Mouse (Mus musculus) midbrain, embryonic 13.5 days (tissue): ENCODE data around the gene Gm28635. TPM values are rescaled to one million over a fixed set of nuclear protein-coding genes. Genes with fewer than 3 reads are reported as not detected.

Experiments
- ATAC-seq: fragments of 200-750 bp; cut with Nextera tagmentation; 2 replicates; pipeline ENCODE4 v1.8.0; 2017; ENCODE audit warnings: mild to moderate bottlenecking, moderate TSS enrichment, moderate library complexity
- H3K27ac ChIP-seq: fragments of 300-500 bp; sonication (generic); 2 replicates; pipeline ENCODE4 v1.5.1; 2015; ENCODE audit warnings: inconsistent platforms, mild to moderate bottlenecking, moderate library complexity
- H3K27me3 ChIP-seq: fragments of 300-500 bp; sonication (generic); 2 replicates; pipeline ENCODE4 v1.6.1; 2015; ENCODE audit warnings: mild to moderate bottlenecking, inconsistent platforms
- H3K36me3 ChIP-seq: fragments of 300-500 bp; sonication (generic); 2 replicates; pipeline ENCODE4 v1.6.1; 2015; ENCODE audit warnings: mild to moderate bottlenecking, inconsistent platforms
- H3K4me1 ChIP-seq: fragments of 300-500 bp; sonication (generic); replicated peaks from 2 replicates; pipeline ENCODE4 v1.6.1; 2015; ENCODE audit warnings: inconsistent platforms
- H3K4me2 ChIP-seq: fragments of 300-500 bp; sonication (generic); replicated peaks from 2 replicates; pipeline ENCODE4 v1.6.1; 2015; ENCODE audit warnings: moderate library complexity, mild to moderate bottlenecking, inconsistent platforms
- H3K4me3 ChIP-seq: fragments of 300-500 bp; sonication (generic); replicated peaks from 2 replicates; pipeline ENCODE4 v1.5.1; 2015; ENCODE audit warnings: mild to moderate bottlenecking, inconsistent platforms
- H3K9ac ChIP-seq: fragments of 300-500 bp; sonication (generic); replicated peaks from 2 replicates; pipeline ENCODE4 v1.6.1; 2015; ENCODE audit warnings: mild to moderate bottlenecking, inconsistent platforms
- H3K9me3 ChIP-seq: fragments of 300-500 bp; sonication (generic); 2 replicates; pipeline ENCODE4 v1.6.1; 2016; ENCODE audit warnings: mild to moderate bottlenecking, inconsistent platforms
- WGBS: fragments of 180-500 bp; shearing (Covaris S2); methylation state at CpG from one replicate; pipeline ENCODE4 v1.1.7; 2015; 5-methylcytosine and 5-hydroxymethylcytosine counted together
- polyA plus RNA-seq: library from polyadenylated mRNA; unstranded; fragments of >200 nt; fragmentation: Nextera tagmentation; extraction: Ambion mirVana; gene quantifications from 2 replicates; pipeline ENCODE4 v1.2.1, GENCODE M21; 2015

Gene Gm28635
- polyA plus RNA-seq, 1 experiment from 2014 or later = not detected

GRCm38 (mm10) chr2:84714811-84715561 is 37.1 kb upstream of the Gm28635 start, which contains the start of gene Zdhhc5:
Zdhhc5 (minus strand) TSS chr2:84715180.
- under 1% methylated on average over 104 of the region's 107 CpGs for whole genome bisulfite sequencing
- peak; percentile 97 for ATAC-seq
- Histone ChIP-seq H3K36me3 (peaks cover 9% of the 10 kb centered on the region), H3K9me3 (no peaks in the 10 kb centered on the region), H3K4me1 (peaks cover 27% of the 10 kb centered on the region), H3K4me2 (peak within 1 kb of the TSS; percentile 74), H3K4me3 (peak within 1 kb of the TSS; percentile 96), H3K27ac (peak within 1 kb of the TSS; percentile 97), H3K9ac (peak within 1 kb of the TSS; percentile 97), H3K27me3 (no peaks in the 10 kb centered on the region)

GRCm38 (mm10) chr2:84714422-84714810 is 36.6 kb upstream of the Gm28635 start:
- H3K9me3 ChIP-seq = no peaks in the 10 kb centered on the region
- WGBS = 1% methylated on average over 23 of the region's 26 CpGs
- H3K4me1 ChIP-seq = peaks cover 30% of the 10 kb centered on the region
- H3K27ac ChIP-seq = peak overlapping the region; percentile 97
- H3K36me3 ChIP-seq = peaks cover 12% of the 10 kb centered on the region
- H3K4me3 ChIP-seq = peak overlapping the region; percentile 96
- ATAC-seq = no peak; the same call in 1 of the 2 replicates
- H3K4me2 ChIP-seq = peak overlapping the region; percentile 74
- H3K9ac ChIP-seq = peak overlapping the region; percentile 97
- H3K27me3 ChIP-seq = no peaks in the 10 kb centered on the region

GRCm38 (mm10) chr2:84711898-84712297 is 34.1 kb upstream of the Gm28635 start:
- H3K4me1 ChIP-seq = peaks cover 41% of the 10 kb centered on the region
- no peak for ATAC-seq
- 90% methylated on average over 2 of the region's 2 CpGs for WGBS

GRCm38 (mm10) chr2:84707523-84707922 is 29.7 kb upstream of the Gm28635 start:
- Histone ChIP-seq H3K4me2 (no peak overlapping the region), H3K4me3 (no peak overlapping the region), H3K27me3 (no peaks in the 10 kb centered on the region), H3K36me3 (peaks cover 39% of the 10 kb centered on the region), H3K4me1 (peaks cover 21% of the 10 kb centered on the region), H3K9me3 (no peaks in the 10 kb centered on the region), H3K9ac (no peak overlapping the region), H3K27ac (no peak overlapping the region)
- WGBS = 79% methylated on average over 1 of the region's 1 CpGs
- no peak for ATAC-seq

More at GRCm38 (mm10) chr2:84711898-84712297, 34.1 kb upstream of the Gm28635 start:
- Histone ChIP-seq H3K4me2 (no peak overlapping the region), H3K4me3 (no peak overlapping the region), H3K27ac (no peak overlapping the region), H3K36me3 (peaks cover 31% of the 10 kb centered on the region), H3K9ac (no peak overlapping the region), H3K9me3 (no peaks in the 10 kb centered on the region), H3K27me3 (no peaks in the 10 kb centered on the region)

- H3K4me3 ChIP-seq = no peak overlapping the region
- no peaks in the 10 kb centered on the region for H3K27me3 ChIP-seq
- H3K9me3 ChIP-seq = no peaks in the 10 kb centered on the region
- no peak overlapping the region for H3K27ac ChIP-seq
- H3K36me3 ChIP-seq = peaks cover 36% of the 10 kb centered on the region
- WGBS = 98% methylated on average over 1 of the region's 1 CpGs
- H3K4me2 ChIP-seq = no peak overlapping the region
- ATAC-seq = no peak
- no peak overlapping the region for H3K9ac ChIP-seq
- H3K4me1 ChIP-seq = peaks cover 16% of the 10 kb centered on the region
Measured at GRCm38 (mm10) chr2:84705295-84705694, 27.5 kb upstream of the Gm28635 start.

DNA sequence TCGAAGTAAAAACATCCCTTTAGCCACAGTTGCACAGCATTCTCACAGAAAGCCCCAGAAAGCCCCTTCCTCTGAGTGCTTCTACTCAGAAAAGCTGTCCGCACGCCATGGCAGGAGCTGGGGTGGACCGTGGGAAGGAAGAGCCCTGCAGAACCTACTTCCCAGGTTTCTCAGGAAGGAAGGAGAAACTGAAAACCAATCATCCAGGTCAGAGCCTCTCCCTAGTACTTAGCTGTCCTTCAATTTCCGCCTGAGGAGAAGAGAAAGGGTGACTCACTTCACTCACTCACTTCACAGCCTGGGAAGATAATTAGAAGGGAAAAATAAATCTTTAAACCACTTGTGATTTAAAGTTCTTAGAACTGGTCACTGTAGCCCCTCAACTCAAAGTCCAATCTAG is 26.5 kb upstream of the Gm28635 start:
- Histone ChIP-seq H3K4me1 (peaks cover 12% of the 10 kb centered on the region), H3K4me2 (no peak overlapping the region), H3K27me3 (no peaks in the 10 kb centered on the region), H3K27ac (no peak overlapping the region), H3K4me3 (no peak overlapping the region), H3K36me3 (peaks cover 31% of the 10 kb centered on the region), H3K9me3 (no peaks in the 10 kb centered on the region), H3K9ac (no peak overlapping the region)
- ATAC-seq = no peak
- WGBS = 80% methylated on average over 5 of the region's 5 CpGs

DNA sequence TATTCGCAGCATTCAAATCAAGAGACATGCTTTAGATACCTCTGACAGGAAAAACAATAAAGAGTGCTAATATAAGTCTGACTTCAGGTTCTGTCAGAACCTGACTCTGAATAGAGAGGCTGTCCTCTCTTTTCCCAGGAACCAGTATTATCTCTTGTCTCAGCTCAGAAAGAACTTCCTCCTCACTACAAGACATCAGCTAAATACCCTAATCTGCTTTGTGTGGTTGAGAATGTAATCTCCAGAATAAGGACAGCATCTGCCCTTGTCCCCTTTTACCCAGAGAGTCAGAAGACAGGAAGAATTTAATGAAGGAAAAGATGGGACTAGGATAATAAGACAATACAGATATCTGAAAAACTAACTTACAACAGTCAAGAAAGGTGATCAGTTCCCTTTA is 25.7 kb upstream of the Gm28635 start:
- Histone ChIP-seq H3K4me1 (peaks cover 3% of the 10 kb centered on the region), H3K27me3 (no peaks in the 10 kb centered on the region), H3K9ac (no peak overlapping the region), H3K27ac (no peak overlapping the region), H3K9me3 (no peaks in the 10 kb centered on the region), H3K36me3 (peaks cover 27% of the 10 kb centered on the region), H3K4me2 (no peak overlapping the region), H3K4me3 (no peak overlapping the region)
- WGBS = 97% methylated on average over 1 of the region's 1 CpGs
- ATAC-seq = no peak

DNA sequence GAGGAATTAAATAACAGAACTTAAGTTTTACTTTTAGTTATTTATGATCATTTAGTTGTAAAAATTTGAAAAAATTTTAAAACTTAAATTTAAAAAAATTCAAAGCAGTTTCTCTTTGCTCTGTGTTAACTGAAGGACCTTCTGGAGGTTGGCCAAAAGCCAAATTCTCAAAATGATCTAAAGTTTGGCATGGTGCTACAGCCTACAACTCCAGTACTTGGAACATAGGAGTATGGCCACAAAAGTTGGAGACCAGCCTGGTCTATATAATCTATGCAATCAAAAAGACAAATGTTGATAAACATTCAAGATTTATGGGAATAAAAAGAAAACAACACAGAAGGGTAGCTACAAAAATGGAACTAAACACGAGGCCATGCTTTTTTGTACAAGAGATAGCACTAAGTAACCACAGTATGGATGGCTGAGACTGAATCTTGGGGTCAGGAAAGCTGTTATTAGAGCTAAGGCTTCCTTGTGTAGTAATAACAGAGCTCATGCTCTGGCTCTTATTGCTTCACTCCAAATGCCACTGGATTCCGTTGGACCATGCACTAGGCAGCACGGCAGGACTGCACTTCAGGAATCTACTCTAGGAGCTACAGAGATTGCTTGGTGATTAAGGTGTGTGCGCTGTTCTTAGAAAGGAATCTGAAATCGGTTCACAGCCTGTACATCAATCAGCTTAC is 17.3 kb upstream of the Gm28635 start:
- WGBS = 94% methylated on average over 5 of the region's 5 CpGs
- no peak for ATAC-seq
- H3K27me3 ChIP-seq = no peaks in the 10 kb centered on the region
- peaks cover 62% of the 10 kb centered on the region for H3K36me3 ChIP-seq
- no peaks in the 10 kb centered on the region for H3K4me1 ChIP-seq
- no peak overlapping the region for H3K4me3 ChIP-seq
- no peak overlapping the region for H3K4me2 ChIP-seq
- H3K9me3 ChIP-seq = no peaks in the 10 kb centered on the region
- no peak overlapping the region for H3K9ac ChIP-seq
- no peak overlapping the region for H3K27ac ChIP-seq

- no peak overlapping the region for H3K4me3 ChIP-seq
- H3K27me3 ChIP-seq = no peaks in the 10 kb centered on the region
- WGBS = 91% methylated on average over 12 of the region's 12 CpGs
- H3K36me3 ChIP-seq = peaks cover 87% of the 10 kb centered on the region
- no peak overlapping the region for H3K27ac ChIP-seq
- ATAC-seq = no peak
- H3K4me1 ChIP-seq = no peaks in the 10 kb centered on the region
- no peak overlapping the region for H3K9ac ChIP-seq
- H3K4me2 ChIP-seq = no peak overlapping the region
- no peaks in the 10 kb centered on the region for H3K9me3 ChIP-seq
Measured at GRCm38 (mm10) chr2:84690050-84690449, 12.2 kb upstream of the Gm28635 start.

GRCm38 (mm10) chr2:84688080-84688844 is 10.4 kb upstream of the Gm28635 start:
- ATAC-seq = 0 out of 2 replicates have a peak, but pooled peaks have one; percentile 51
- Histone ChIP-seq H3K4me3 (no peak overlapping the region), H3K9me3 (no peaks in the 10 kb centered on the region), H3K4me2 (no peak overlapping the region), H3K9ac (no peak overlapping the region), H3K36me3 (peaks cover 85% of the 10 kb centered on the region), H3K27me3 (no peaks in the 10 kb centered on the region), H3K27ac (no peak overlapping the region), H3K4me1 (no peaks in the 10 kb centered on the region)
- WGBS = 87% methylated on average over 2 of the region's 2 CpGs

DNA sequence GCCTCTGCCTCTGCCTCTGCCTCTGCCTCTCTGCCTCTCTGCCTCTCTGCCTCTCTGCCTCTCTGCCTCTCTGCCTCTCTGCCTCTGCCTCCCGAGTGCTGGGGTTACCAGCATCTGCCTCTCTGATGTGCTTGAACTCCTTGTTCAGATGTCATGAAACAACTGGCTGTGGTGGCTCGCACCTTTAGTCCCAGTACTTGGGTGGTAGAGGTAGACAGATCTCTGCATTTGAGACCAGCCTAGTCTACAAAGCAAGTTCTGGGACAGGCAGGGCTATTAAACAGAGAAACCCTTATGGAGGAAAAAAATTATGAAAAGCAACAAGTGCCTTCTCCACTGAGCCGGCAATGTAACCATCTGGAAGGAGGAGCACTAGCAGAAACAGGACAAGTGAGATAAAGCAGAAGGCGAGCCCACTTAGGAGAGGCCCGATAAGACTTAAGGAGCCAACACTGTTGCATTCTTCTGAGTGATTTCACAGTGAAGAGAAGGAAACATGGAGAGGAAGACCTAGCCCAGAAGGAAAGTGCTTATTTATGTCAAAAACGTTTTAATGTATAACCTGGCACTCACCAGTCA is 4.9 kb upstream of the Gm28635 start:
- no peak overlapping the region for H3K4me3 ChIP-seq
- peaks cover 43% of the 10 kb centered on the region for H3K36me3 ChIP-seq
- WGBS = 90% methylated on average over 6 of the region's 6 CpGs
- no peak overlapping the region for H3K4me2 ChIP-seq
- no peaks in the 10 kb centered on the region for H3K27me3 ChIP-seq
- H3K9me3 ChIP-seq = no peaks in the 10 kb centered on the region
- H3K27ac ChIP-seq = no peak overlapping the region
- no peak for ATAC-seq
- H3K9ac ChIP-seq = no peak overlapping the region
- H3K4me1 ChIP-seq = peaks cover 10% of the 10 kb centered on the region
